Mouse (Mus musculus) C2C12 (cell line): ENCODE measurements around the gene Zic2. TPM values are rescaled to one million over a fixed set of nuclear protein-coding genes. Genes with fewer than 3 reads are reported as not detected.

Experiments
- H3K27me3 ChIP-seq: one replicate; pipeline ENCODE4 v1.6.1; 2011; ENCODE audit not compliant: control insufficient read depth, insufficient read depth, insufficient read length
- H3K36me3 ChIP-seq: one replicate; pipeline ENCODE4 v1.6.1; 2011; ENCODE audit not compliant: control insufficient read depth, insufficient read depth
- H3K4me3 ChIP-seq: one replicate; pipeline ENCODE4 v1.5.1; 2011; ENCODE audit warnings: mild to moderate bottlenecking, control low read depth; ENCODE audit not compliant: poor library complexity, insufficient read depth, severe bottlenecking
- H3K79me2 ChIP-seq: one replicate; pipeline ENCODE4 v1.6.1; 2011; ENCODE audit not compliant: control insufficient read depth, insufficient read depth
- H3K79me3 ChIP-seq: one replicate; pipeline ENCODE4 v1.6.1; 2011; ENCODE audit warnings: low read depth, control low read depth
- H3ac ChIP-seq: one replicate; pipeline ENCODE3; 2011; ENCODE audit warnings: low read depth; ENCODE audit not compliant: control insufficient read depth, insufficient read length
- CEBPB ChIP-seq: IDR thresholded peaks from one replicate; pipeline ENCODE4 v1.6.1; 2011; ENCODE audit warnings: low read depth, mild to moderate bottlenecking, control low read depth, moderate library complexity
- CTCF ChIP-seq: IDR thresholded peaks from one replicate; pipeline ENCODE4 v1.5.1; 2011; ENCODE audit not compliant: control insufficient read depth, insufficient read depth, insufficient read length
- FOSL1 ChIP-seq: IDR thresholded peaks from one replicate; pipeline ENCODE4 v1.8.0; 2011; ENCODE audit warnings: mild to moderate bottlenecking, low read length; ENCODE audit not compliant: poor library complexity, insufficient read depth, severe bottlenecking
- MAX ChIP-seq: IDR thresholded peaks from one replicate; pipeline ENCODE4 v1.6.1; 2011; ENCODE audit warnings: mild to moderate bottlenecking, control low read depth
- MYOD1 ChIP-seq: IDR thresholded peaks from one replicate; pipeline ENCODE4 v1.6.1; 2011; ENCODE audit warnings: low read depth; ENCODE audit not compliant: control insufficient read depth, insufficient read length
- MYOG ChIP-seq: IDR thresholded peaks from one replicate; pipeline ENCODE4 v1.6.1; 2011; ENCODE audit not compliant: control insufficient read depth, insufficient read length; ENCODE audit errors: extremely low read depth
- USF1 ChIP-seq: IDR thresholded peaks from one replicate; pipeline ENCODE4 v1.6.1; 2011; ENCODE audit warnings: low read depth, mild to moderate bottlenecking, control low read depth, moderate library complexity
- polyA plus RNA-seq: library from polyadenylated mRNA; unstranded; fragments of >200 nt; fragmentation: generic; extraction: Trizol; gene quantifications from one replicate; pipeline ENCODE4 v1.2.1, GENCODE M21; 2012; ENCODE audit warnings: missing spikeins

Zic2 gene
- polyA plus RNA-seq, 1 experiment: 2.5 TPM

GRCm38 (mm10) chr14:122436850-122437249 is 38.4 kb upstream of the Zic2 start:
- Histone ChIP-seq H3K27me3 (no peaks in the 10 kb centered on the region), H3K4me3 (no peak overlapping the region), H3ac (no peak overlapping the region), H3K79me3 (no peaks in the 10 kb centered on the region), H3K79me2 (no peaks in the 10 kb centered on the region), H3K36me3 (no peaks in the 10 kb centered on the region)
- TF ChIP-seq MAX (no peak), MYOD1 (no peak), MYOG (no peak), CTCF (no peak), USF1 (no peak), FOSL1 (no peak), CEBPB (no peak)

- Histone ChIP-seq H3K79me3 (no peaks in the 10 kb centered on the region), H3K4me3 (no peak overlapping the region), H3K36me3 (no peaks in the 10 kb centered on the region), H3ac (no peak overlapping the region), H3K79me2 (no peaks in the 10 kb centered on the region), H3K27me3 (peaks cover 17% of the 10 kb centered on the region)
- TF ChIP-seq MAX (no peak), MYOD1 (no peak), CTCF (no peak)
Measured at GRCm38 (mm10) chr14:122449601-122450495, 25.4 kb upstream of the Zic2 start.

- TF ChIP-seq MYOG (no peak), MAX (no peak), FOSL1 (no peak), MYOD1 (no peak), CTCF (no peak), USF1 (no peak), CEBPB (no peak)
Measured at GRCm38 (mm10) chr14:122450496-122451382, 24.5 kb upstream of the Zic2 start, which contains the start of gene Gm5089. Gene Gm5089 (minus strand): TSS chr14:122451115.

GRCm38 (mm10) chr14:122451551-122452145 is 23.6 kb upstream of the Zic2 start:
- Histone ChIP-seq H3K27me3 (peaks cover 17% of the 10 kb centered on the region), H3K4me3 (no peak overlapping the region)
- TF ChIP-seq FOSL1 (no peak), MAX (no peak), MYOD1 (no peak), CTCF (no peak), CEBPB (no peak), MYOG (no peak), USF1 (no peak)

More at GRCm38 (mm10) chr14:122450496-122451382, 24.5 kb upstream of the Zic2 start, which contains the start of gene Gm5089:
- Histone ChIP-seq H3K4me3 (no peak within 1 kb of the TSS), H3K36me3 (no peaks in the 10 kb centered on the region), H3K79me2 (no peaks in the 10 kb centered on the region), H3K79me3 (no peaks in the 10 kb centered on the region), H3K27me3 (peaks cover 17% of the 10 kb centered on the region), H3ac (no peak within 1 kb of the TSS)

GRCm38 (mm10) chr14:122452701-122453387 is 22.4 kb upstream of the Zic2 start:
- Histone ChIP-seq H3K79me3 (no peaks in the 10 kb centered on the region), H3ac (no peak overlapping the region), H3K27me3 (peaks cover 17% of the 10 kb centered on the region), H3K4me3 (no peak overlapping the region), H3K36me3 (no peaks in the 10 kb centered on the region), H3K79me2 (no peaks in the 10 kb centered on the region)
- no peak for TF ChIP-seq MAX
- TF ChIP-seq FOSL1: no peak
- TF ChIP-seq CEBPB: no peak
- TF ChIP-seq MYOG: no peak
- no peak for TF ChIP-seq USF1
- TF ChIP-seq MYOD1: no peak

More at GRCm38 (mm10) chr14:122451551-122452145, 23.6 kb upstream of the Zic2 start:
- Histone ChIP-seq H3K79me3 (no peaks in the 10 kb centered on the region), H3K36me3 (no peaks in the 10 kb centered on the region), H3K79me2 (no peaks in the 10 kb centered on the region), H3ac (no peak overlapping the region)
